Mouse (Mus musculus): ENCODE data around the gene 1700014D04Rik. TPM values are rescaled to one million over a fixed set of nuclear protein-coding genes. Genes with fewer than 3 reads are reported as not detected.
"Not testable (repeated sequence)": the region's sequence is repeated elsewhere in the genome, so short reads cannot be mapped to it uniquely, and the experiment has no call there.

1700014D04Rik gene
- polyA plus RNA-seq, 1 experiment from 2014 or later = 0.07 TPM

DNA sequence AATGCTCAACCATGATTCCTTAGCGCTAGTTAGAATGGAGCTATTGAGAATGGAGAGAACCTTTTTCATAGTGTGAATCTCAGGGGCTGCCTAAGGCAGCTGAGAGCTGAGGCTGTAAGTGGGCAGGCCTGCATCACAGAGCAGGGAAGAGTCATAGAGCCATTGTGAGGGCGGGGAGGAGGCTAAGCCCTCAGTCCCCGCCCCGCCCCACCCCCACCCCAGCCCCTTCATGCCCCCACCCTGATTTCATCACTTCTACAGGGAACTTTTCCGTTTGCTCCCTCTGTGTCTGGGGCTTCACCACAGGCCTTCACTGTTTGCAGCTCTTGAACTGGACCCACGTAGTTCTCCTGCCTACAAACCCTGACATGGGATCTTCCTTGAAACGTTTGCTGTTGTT is 14.9 kb downstream of the 1700014D04Rik start, which contains the start of gene Spata31d1d:
Gene Spata31d1d, minus strand, starts transcription at position 101 of the 400 bp plus-strand sequence.
- ATAC-seq = no peak
- 37% methylated on average over 7 of the region's 7 CpGs for WGBS
- H3K36me3 ChIP-seq = no peaks in the 10 kb centered on the region
- H3K4me3 ChIP-seq (replicated peaks) = no peak within 1 kb of the TSS
- H3K27me3 ChIP-seq = peaks cover 6% of the 10 kb centered on the region; the same call in 1 of the 2 replicates
- no peak within 1 kb of the TSS for H3K9ac ChIP-seq (replicated peaks)
- H3K9me3 ChIP-seq = no peaks in the 10 kb centered on the region
- 0 out of 2 replicates have a peak, but pooled peaks cover under 1% of the 10 kb centered on the region for H3K4me1 ChIP-seq (replicated peaks)
- no peak within 1 kb of the TSS for H3K27ac ChIP-seq
- H3K4me2 ChIP-seq (replicated peaks) = no peak within 1 kb of the TSS

DNA sequence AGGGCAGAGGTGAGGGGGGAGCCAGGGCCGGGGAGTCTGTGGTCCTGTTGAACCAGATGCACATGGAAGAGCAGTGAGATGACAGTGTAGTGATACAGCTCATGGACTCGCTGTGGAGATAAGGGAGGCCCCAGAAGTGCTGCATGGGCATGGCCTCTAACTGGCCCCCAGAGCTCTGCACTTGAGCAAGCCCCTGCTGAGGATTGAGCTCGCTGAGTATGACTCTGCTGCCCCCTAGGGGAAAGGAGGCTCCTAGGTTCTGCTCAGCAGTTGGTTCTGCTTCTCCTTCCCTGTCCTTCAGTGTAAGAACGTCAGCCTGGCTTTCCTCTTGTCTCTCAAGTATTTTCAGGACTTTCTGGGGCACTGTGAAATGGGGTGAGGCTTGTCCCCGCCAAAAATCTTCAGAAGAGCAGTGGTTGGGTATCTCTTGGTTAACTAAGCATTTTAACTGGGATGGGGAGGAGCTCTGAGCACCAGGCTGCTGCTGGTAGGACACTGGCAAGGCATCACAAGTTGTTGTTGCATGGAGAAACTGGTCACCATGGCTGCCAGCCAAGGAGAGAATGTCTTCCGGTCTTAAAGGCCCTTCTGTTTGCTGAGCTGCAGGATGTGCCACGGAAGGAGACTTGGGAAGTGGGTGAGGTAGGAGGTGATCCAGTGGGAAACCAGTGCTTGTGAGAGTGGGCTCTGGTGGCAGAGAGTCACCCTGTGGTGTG is 18.0 kb downstream of the 1700014D04Rik start:
- Histone ChIP-seq H3K27ac (no peak overlapping the region), H3K4me3 (replicated peaks) (no peak overlapping the region), H3K27me3 (peaks cover 9% of the 10 kb centered on the region), H3K4me1 (replicated peaks) (peaks cover 8% of the 10 kb centered on the region), H3K9ac (replicated peaks) (no peak overlapping the region), H3K36me3 (no peaks in the 10 kb centered on the region), H3K9me3 (no peaks in the 10 kb centered on the region), H3K4me2 (replicated peaks) (no peak overlapping the region)
- 24% methylated on average over 7 of the region's 7 CpGs for WGBS
- ATAC-seq = peak; percentile 90

- Histone ChIP-seq H3K4me2 (replicated peaks) (peak overlapping the region; percentile 39), H3K36me3 (no peaks in the 10 kb centered on the region), H3K9ac (replicated peaks) (peak overlapping the region; percentile 19; the same call in 1 of the 2 replicates), H3K27me3 (peaks cover 9% of the 10 kb centered on the region), H3K27ac (no peak overlapping the region), H3K9me3 (no peaks in the 10 kb centered on the region), H3K4me3 (replicated peaks) (no peak overlapping the region), H3K4me1 (replicated peaks) (peaks cover 8% of the 10 kb centered on the region)
- 37% methylated on average over 29 of the region's 29 CpGs for WGBS
- ATAC-seq = no peak
These were observed 20.2 kb downstream of the 1700014D04Rik start for GRCm38 (mm10) chr13:59726139-59726867.

DNA sequence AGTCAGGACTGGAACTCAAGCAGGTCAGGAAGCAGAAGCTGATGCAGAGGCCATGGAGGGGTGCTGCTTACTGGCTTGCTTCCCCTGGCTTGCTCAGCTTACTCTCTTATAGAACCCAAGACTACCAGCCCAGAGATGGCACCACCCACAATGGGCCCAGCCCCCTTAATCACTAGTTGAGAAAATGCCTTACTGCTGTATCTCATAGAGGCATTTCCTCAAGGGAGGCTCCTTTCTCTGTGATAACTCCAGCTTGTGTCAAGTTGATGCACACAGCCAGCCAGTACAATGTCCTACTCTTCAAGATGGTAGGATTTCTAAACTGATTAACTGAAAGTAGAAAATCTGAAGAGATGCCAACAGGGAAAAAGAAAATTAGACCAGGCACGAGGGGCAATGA is 24.5 kb downstream of the 1700014D04Rik start:
- WGBS = 85% methylated on average over 1 of the region's 1 CpGs
- H3K36me3 ChIP-seq; H3K27ac ChIP-seq; ATAC-seq; H3K27me3 ChIP-seq; H3K4me2 ChIP-seq (replicated peaks); H3K9ac ChIP-seq (replicated peaks); H3K4me3 ChIP-seq (replicated peaks); H3K9me3 ChIP-seq: not testable (repeated sequence)
- peaks cover 13% of the 10 kb centered on the region for H3K4me1 ChIP-seq (replicated peaks)

- H3K9me3 ChIP-seq = no peaks in the 10 kb centered on the region
- no peak for ATAC-seq
- no peak overlapping the region for H3K9ac ChIP-seq (replicated peaks)
- 0 out of 2 replicates have a peak, but pooled peaks cover under 1% of the 10 kb centered on the region for H3K27me3 ChIP-seq
- WGBS = 87% methylated on average over 1 of the region's 1 CpGs
- H3K4me2 ChIP-seq (replicated peaks) = no peak overlapping the region
- H3K36me3 ChIP-seq = no peaks in the 10 kb centered on the region
- no peak overlapping the region for H3K27ac ChIP-seq
- H3K4me3 ChIP-seq (replicated peaks) = no peak overlapping the region
- H3K4me1 ChIP-seq (replicated peaks) = 0 out of 2 replicates have a peak, but pooled peaks cover 6% of the 10 kb centered on the region
These were observed 27.1 kb downstream of the 1700014D04Rik start for GRCm38 (mm10) chr13:59719475-59719874.

GRCm38 (mm10) chr13:59718857-59719440 is 27.6 kb downstream of the 1700014D04Rik start:
- not testable (repeated sequence) for H3K4me3 ChIP-seq (replicated peaks); H3K4me2 ChIP-seq (replicated peaks)
- 48% methylated on average over 6 of the region's 6 CpGs for WGBS

DNA sequence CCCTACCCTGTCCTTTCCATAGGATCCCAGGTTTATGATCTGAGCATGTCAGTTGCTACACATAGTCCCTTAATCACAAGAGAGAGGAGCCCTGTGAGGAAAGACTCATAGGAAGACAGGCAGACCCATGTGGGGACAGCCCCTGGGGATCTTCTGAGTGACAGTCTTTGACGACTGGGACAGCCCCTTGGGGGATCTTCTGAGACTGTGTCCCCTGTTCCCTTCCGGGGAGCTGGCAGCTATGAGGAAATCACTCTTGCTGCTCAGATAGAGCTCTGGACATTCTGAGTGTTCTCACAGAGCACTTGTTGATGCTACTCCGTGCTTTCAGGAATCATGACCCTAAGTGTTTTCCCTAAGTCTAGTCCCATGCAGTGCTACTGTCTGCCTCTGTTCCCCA is 32.8 kb downstream of the 1700014D04Rik start:
- H3K4me1 ChIP-seq (replicated peaks) = no peaks in the 10 kb centered on the region
- 34% methylated on average over 3 of the region's 3 CpGs for WGBS
- no peak for ATAC-seq
- no peak overlapping the region for H3K4me2 ChIP-seq (replicated peaks)
- 0 out of 2 replicates have a peak, but pooled peaks cover 7% of the 10 kb centered on the region for H3K27me3 ChIP-seq
- H3K27ac ChIP-seq = no peak overlapping the region
- H3K4me3 ChIP-seq (replicated peaks) = no peak overlapping the region
- H3K9ac ChIP-seq (replicated peaks) = no peak overlapping the region
- H3K9me3 ChIP-seq = no peaks in the 10 kb centered on the region
- H3K36me3 ChIP-seq = no peaks in the 10 kb centered on the region

More at GRCm38 (mm10) chr13:59718857-59719440, 27.6 kb downstream of the 1700014D04Rik start:
- ATAC-seq; H3K36me3 ChIP-seq; H3K27me3 ChIP-seq; H3K4me1 ChIP-seq (replicated peaks); H3K27ac ChIP-seq; H3K9me3 ChIP-seq; H3K9ac ChIP-seq (replicated peaks): not testable (repeated sequence)

GRCm38 (mm10) chr13:59711984-59712383 is 34.6 kb downstream of the 1700014D04Rik start, which contains the start of gene Spata31d1b:
Gene Spata31d1b (plus strand): TSS chr13:59712284.
- H3K27ac ChIP-seq; H3K9ac ChIP-seq (replicated peaks); H3K9me3 ChIP-seq; H3K36me3 ChIP-seq; H3K27me3 ChIP-seq; H3K4me1 ChIP-seq (replicated peaks); H3K4me3 ChIP-seq (replicated peaks); H3K4me2 ChIP-seq (replicated peaks); ATAC-seq: not testable (repeated sequence)
- WGBS = 74% methylated on average over 3 of the region's 3 CpGs

DNA sequence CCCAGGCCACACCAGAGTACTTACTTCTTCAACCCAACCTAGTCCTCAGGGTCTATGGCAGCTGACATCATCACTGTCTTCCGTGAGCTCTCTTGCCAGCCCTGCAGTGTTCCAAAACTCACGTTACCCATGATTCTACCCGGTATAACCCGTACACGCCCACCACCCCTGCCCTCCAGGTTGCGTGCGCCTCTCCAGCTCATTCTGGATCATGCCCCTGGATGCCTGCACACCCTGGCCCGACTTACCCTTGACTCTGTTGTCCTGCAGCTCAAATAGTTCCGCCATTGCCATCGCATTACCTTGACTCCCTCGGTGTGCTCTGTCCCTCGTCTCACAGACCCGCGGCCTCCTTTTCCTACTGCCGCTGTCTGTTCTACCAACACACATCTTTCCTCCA is 36.3 kb downstream of the 1700014D04Rik start, which contains the start of gene Spata31d1a:
Gene Spata31d1a, minus strand, starts transcription at position 101 of the 400 bp plus-strand sequence.
- Histone ChIP-seq H3K9me3 (no peaks in the 10 kb centered on the region), H3K4me1 (replicated peaks) (no peaks in the 10 kb centered on the region), H3K9ac (replicated peaks) (no peak within 1 kb of the TSS), H3K4me3 (replicated peaks) (no peak within 1 kb of the TSS), H3K4me2 (replicated peaks) (no peak within 1 kb of the TSS), H3K36me3 (no peaks in the 10 kb centered on the region), H3K27ac (no peak within 1 kb of the TSS), H3K27me3 (0 out of 2 replicates have a peak, but pooled peaks cover 7% of the 10 kb centered on the region)
- 94% methylated on average over 15 of the region's 15 CpGs for WGBS
- ATAC-seq = no peak

GRCm38 (mm10) chr13:59704562-59704961 is 42.0 kb downstream of the 1700014D04Rik start:
- peaks cover 7% of the 10 kb centered on the region; the same call in 1 of the 2 replicates for H3K4me1 ChIP-seq (replicated peaks)
- H3K9me3 ChIP-seq = no peaks in the 10 kb centered on the region
- 0 out of 2 replicates have a peak overlapping the region, but pooled peaks have one; percentile 1 for H3K4me2 ChIP-seq (replicated peaks)
- ATAC-seq = peak; percentile 53; the same call in 1 of the 2 replicates
- no peaks in the 10 kb centered on the region for H3K27me3 ChIP-seq
- 53% methylated on average over 12 of the region's 12 CpGs for WGBS
- no peak overlapping the region for H3K27ac ChIP-seq
- H3K9ac ChIP-seq (replicated peaks) = no peak overlapping the region
- H3K4me3 ChIP-seq (replicated peaks) = no peak overlapping the region
- no peaks in the 10 kb centered on the region for H3K36me3 ChIP-seq

DNA sequence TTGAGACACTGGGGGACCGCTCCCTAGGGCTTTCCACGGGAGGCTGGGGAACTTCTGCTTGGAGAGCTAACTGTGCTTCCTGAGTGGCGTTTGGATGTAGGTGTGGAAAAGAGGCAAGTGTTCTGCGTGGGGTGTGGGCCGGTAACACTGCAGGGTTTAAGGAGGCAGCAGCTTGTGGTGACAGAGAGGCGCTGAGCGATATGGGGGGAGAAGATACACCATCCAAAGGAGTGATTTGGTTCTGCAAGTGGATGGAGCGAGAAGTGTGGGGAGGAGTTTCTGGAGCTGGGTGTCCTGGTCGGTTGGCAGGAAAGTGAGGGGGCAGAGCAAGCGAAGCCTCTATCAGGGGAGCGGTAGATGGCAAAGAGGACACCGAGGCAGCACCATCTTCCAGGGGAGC is 43.0 kb downstream of the 1700014D04Rik start:
- Histone ChIP-seq H3K36me3 (no peaks in the 10 kb centered on the region), H3K4me1 (replicated peaks) (peaks cover 7% of the 10 kb centered on the region; the same call in 1 of the 2 replicates), H3K27me3 (no peaks in the 10 kb centered on the region), H3K4me3 (replicated peaks) (no peak overlapping the region), H3K9me3 (no peaks in the 10 kb centered on the region), H3K4me2 (replicated peaks) (no peak overlapping the region), H3K27ac (no peak overlapping the region), H3K9ac (replicated peaks) (no peak overlapping the region)
- 89% methylated on average over 12 of the region's 12 CpGs for WGBS
- no peak for ATAC-seq

DNA sequence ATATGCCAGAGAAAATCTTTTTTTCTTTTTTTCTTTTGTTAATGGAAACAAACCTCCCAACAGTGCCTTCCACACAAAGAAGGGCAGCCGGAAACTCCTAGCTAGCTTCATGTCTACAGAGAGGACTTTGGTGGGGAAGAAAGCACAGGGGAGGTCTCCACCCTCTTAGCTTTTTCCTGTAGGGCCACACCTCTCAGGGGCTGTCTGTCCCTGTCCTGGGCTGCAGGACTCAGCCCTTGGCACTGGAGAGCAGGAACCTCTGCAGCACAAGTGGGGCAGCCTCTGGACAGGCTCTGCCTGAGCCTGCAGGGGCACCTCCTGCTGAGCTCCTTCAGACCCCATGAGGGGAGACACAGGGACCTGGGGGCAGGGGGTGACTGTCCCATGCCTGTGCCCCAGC is 46.4 kb downstream of the 1700014D04Rik start:
- H3K36me3 ChIP-seq; H3K4me3 ChIP-seq (replicated peaks); H3K27me3 ChIP-seq; ATAC-seq; H3K4me1 ChIP-seq (replicated peaks); H3K27ac ChIP-seq; H3K9me3 ChIP-seq; H3K4me2 ChIP-seq (replicated peaks); H3K9ac ChIP-seq (replicated peaks): not testable (repeated sequence)
- WGBS = 64% methylated on average over 1 of the region's 1 CpGs
